Mouse (Mus musculus): Measurements from ENCODE around the gene Cdh5. TPM values are rescaled to one million over a fixed set of nuclear protein-coding genes. Genes with fewer than 3 reads are reported as not detected.

The Cdh5 gene
- 10.1 and 10.2 TPM in 2 replicates for polyA plus RNA-seq (2015; fragmentation: Nextera tagmentation; extraction: Ambion mirVana)

GRCm38 (mm10) chr8:104101415-104101814 lies at the start of gene Cdh5:
TSS of gene Cdh5 (plus strand) at chr8:104101625.

GRCm38 (mm10) chr8:104170118-104171049 lies 69.0 kb downstream of the Cdh5 start, which contains the start of gene Bean1:
TSS of gene Bean1 (plus strand) at chr8:104170442.

Other genes with a start within 250 kb of the Cdh5 start
- gene Bean1, start 68.8 kb downstream of the Cdh5 start, polyA plus RNA-seq (2015; fragmentation: Nextera tagmentation; extraction: Ambion mirVana), result 18.3 and 18.5 TPM in 2 replicates
- 41.3 and 47.5 TPM in 2 replicates for gene Tk2, start 146.9 kb downstream of the Cdh5 start, polyA plus RNA-seq (2015; fragmentation: Nextera tagmentation; extraction: Ambion mirVana)
- 34.6 and 35.5 TPM in 2 replicates for gene Cklf, start 149.2 kb downstream of the Cdh5 start, polyA plus RNA-seq (2015; fragmentation: Nextera tagmentation; extraction: Ambion mirVana)
- gene Cmtm2a, start 191.6 kb downstream of the Cdh5 start, polyA plus RNA-seq (2015; fragmentation: Nextera tagmentation; extraction: Ambion mirVana), result not detected in 2 replicates
- gene Gm45711, start 208.5 kb downstream of the Cdh5 start, polyA plus RNA-seq (2015; fragmentation: Nextera tagmentation; extraction: Ambion mirVana), result not detected in 2 replicates
- gene Cmtm1, start 208.5 kb downstream of the Cdh5 start, polyA plus RNA-seq (2015; fragmentation: Nextera tagmentation; extraction: Ambion mirVana), result not detected in 2 replicates
- gene Gm11020, start 219.9 kb downstream of the Cdh5 start, polyA plus RNA-seq (2015; fragmentation: Nextera tagmentation; extraction: Ambion mirVana), result not detected in 2 replicates
- not detected in 2 replicates for gene Cmtm2b, start 220.6 kb downstream of the Cdh5 start, polyA plus RNA-seq (2015; fragmentation: Nextera tagmentation; extraction: Ambion mirVana)
- 42.9 and 43.7 TPM in 2 replicates for gene Cmtm3, start 237.8 kb downstream of the Cdh5 start, polyA plus RNA-seq (2015; fragmentation: Nextera tagmentation; extraction: Ambion mirVana)

All from neural tube, postnatal 0 days (tissue).